Mouse (Mus musculus) megakaryocyte, embryonic 14.5 days (primary cell): ENCODE results near the gene Aanat. TPM values are rescaled to one million over a fixed set of nuclear protein-coding genes. Genes with fewer than 3 reads are reported as not detected.

Source experiments
- H3K27me3 ChIP-seq: replicated peaks from 2 replicates; pipeline ENCODE3; 2012; ENCODE audit warnings: inconsistent platforms
- H3K36me3 ChIP-seq: replicated peaks from 2 replicates; pipeline ENCODE3; 2012; ENCODE audit warnings: low read length, inconsistent platforms, mixed read lengths
- H3K4me1 ChIP-seq: 2 replicates; pipeline ENCODE4 v1.6.1; 2012; ENCODE audit warnings: inconsistent platforms
- H3K4me3 ChIP-seq: replicated peaks from 2 replicates; pipeline ENCODE3; 2012; ENCODE audit warnings: moderate library complexity, mild to moderate bottlenecking, inconsistent platforms
- H3K9me3 ChIP-seq: 2 replicates; pipeline ENCODE4 v1.6.1; 2012; ENCODE audit warnings: inconsistent platforms
- FLI1 ChIP-seq: IDR thresholded peaks from 2 replicates; pipeline ENCODE4 v1.6.1; 2012; ENCODE audit warnings: low read length, inconsistent platforms, mixed read lengths
- GATA1 ChIP-seq: IDR thresholded peaks from 3 replicates; pipeline ENCODE4 v1.6.1; 2012; ENCODE audit warnings: mixed read lengths, low read length, inconsistent platforms, borderline replicate concordance
- polyA plus RNA-seq: library from polyadenylated mRNA; stranded (reverse); fragments of >175 nt; gene quantifications from 2 replicates; pipeline ENCODE4 v1.2.3, GENCODE M21; 2012; ENCODE audit warnings: low replicate concordance; ENCODE audit not compliant: insufficient read depth

Aanat gene
- polyA plus RNA-seq, 1 experiment = 0.21 TPM

DNA sequence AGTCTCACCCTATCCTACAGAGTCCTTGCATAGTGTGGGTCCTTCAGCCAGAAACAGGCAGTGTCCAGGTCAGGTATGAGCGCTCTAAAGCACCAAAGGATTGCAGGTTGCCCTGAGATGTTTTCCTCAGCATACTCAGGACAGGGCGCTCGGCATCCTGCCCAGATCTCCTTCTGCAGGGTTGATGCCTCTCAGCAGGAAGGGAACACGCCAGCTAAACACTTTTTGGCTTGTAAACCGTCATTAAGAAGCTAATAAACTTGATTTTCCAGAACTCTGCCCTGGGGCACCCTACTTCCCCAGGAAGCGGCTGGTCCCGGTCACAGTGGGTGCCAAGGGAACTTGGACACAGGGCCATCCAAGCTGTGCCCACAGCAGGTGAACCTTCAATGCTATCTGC is 32.9 kb downstream of the Aanat start:
- peaks cover 71% of the 10 kb centered on the region for H3K36me3 ChIP-seq
- no peaks in the 10 kb centered on the region for H3K27me3 ChIP-seq
- peak overlapping the region; percentile 86 for H3K4me3 ChIP-seq
- TF ChIP-seq GATA1 (no peak), FLI1 (no peak)
- H3K4me1 ChIP-seq = peaks cover 94% of the 10 kb centered on the region
- H3K9me3 ChIP-seq = no peaks in the 10 kb centered on the region

DNA sequence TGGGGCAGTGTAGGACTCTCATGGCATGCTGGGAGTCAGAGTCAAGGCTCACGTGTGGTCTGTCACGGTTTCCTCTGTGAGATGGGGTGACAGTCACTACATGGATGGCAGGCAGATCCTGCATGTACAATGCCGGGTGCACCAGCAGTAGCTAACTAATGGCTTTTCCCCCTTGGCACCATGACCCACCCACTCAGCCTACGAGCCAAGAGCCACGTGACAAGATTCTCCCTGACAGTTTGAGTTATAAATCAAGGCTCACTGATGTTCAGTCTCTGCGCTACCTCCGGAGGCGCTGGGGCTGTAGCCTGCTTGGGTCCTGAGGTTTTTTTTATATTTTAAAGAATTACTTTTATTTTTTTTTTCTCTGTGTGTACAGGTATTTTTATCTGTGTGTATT is 33.3 kb downstream of the Aanat start:
- TF ChIP-seq GATA1 = no peak
- TF ChIP-seq FLI1 = no peak
- peaks cover 67% of the 10 kb centered on the region for H3K36me3 ChIP-seq
- H3K4me3 ChIP-seq = peak overlapping the region; percentile 96
- H3K9me3 ChIP-seq = no peaks in the 10 kb centered on the region
- H3K27me3 ChIP-seq = no peaks in the 10 kb centered on the region
- peaks cover 94% of the 10 kb centered on the region for H3K4me1 ChIP-seq

- no peaks in the 10 kb centered on the region for H3K27me3 ChIP-seq
- TF ChIP-seq GATA1 (no peak), FLI1 (no peak)
- peaks cover 94% of the 10 kb centered on the region for H3K4me1 ChIP-seq
- H3K9me3 ChIP-seq = no peaks in the 10 kb centered on the region
- H3K4me3 ChIP-seq = peak overlapping the region; percentile 96
- H3K36me3 ChIP-seq = peaks cover 62% of the 10 kb centered on the region
Measured at GRCm38 (mm10) chr11:116620073-116620472, 33.8 kb downstream of the Aanat start.

GRCm38 (mm10) chr11:116620559-116621253 is 34.5 kb downstream of the Aanat start:
- peaks cover 60% of the 10 kb centered on the region for H3K36me3 ChIP-seq
- no peak for TF ChIP-seq GATA1
- no peak for TF ChIP-seq FLI1
- no peaks in the 10 kb centered on the region for H3K9me3 ChIP-seq
- H3K4me3 ChIP-seq = peak overlapping the region; percentile 96
- H3K4me1 ChIP-seq = peaks cover 94% of the 10 kb centered on the region
- no peaks in the 10 kb centered on the region for H3K27me3 ChIP-seq

DNA sequence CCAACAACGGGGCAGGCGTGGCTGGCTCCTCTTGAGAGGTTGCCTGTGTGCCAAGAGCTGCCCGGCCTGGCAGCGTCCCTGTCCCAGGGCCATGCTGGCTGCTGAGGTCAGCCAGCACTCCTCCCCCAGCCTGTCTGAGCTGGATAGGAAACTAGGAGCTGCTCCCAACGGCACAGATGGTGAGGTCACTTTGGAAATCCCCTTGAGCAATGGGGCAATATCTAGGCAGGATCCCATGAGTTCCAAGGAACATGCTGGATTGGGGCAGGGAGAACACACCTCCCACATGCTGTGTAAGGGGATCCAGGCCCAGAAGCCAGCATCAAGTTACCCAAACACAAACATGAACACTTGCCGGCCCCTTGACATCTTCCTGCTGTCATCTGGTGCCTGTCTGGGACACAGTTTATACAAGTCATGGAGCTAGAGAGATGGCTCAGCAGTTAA is 35.0 kb downstream of the Aanat start:
- TF ChIP-seq GATA1 = no peak
- Histone ChIP-seq H3K9me3 (no peaks in the 10 kb centered on the region), H3K4me1 (peaks cover 93% of the 10 kb centered on the region), H3K4me3 (peak overlapping the region; percentile 96), H3K27me3 (no peaks in the 10 kb centered on the region), H3K36me3 (peaks cover 60% of the 10 kb centered on the region)

DNA sequence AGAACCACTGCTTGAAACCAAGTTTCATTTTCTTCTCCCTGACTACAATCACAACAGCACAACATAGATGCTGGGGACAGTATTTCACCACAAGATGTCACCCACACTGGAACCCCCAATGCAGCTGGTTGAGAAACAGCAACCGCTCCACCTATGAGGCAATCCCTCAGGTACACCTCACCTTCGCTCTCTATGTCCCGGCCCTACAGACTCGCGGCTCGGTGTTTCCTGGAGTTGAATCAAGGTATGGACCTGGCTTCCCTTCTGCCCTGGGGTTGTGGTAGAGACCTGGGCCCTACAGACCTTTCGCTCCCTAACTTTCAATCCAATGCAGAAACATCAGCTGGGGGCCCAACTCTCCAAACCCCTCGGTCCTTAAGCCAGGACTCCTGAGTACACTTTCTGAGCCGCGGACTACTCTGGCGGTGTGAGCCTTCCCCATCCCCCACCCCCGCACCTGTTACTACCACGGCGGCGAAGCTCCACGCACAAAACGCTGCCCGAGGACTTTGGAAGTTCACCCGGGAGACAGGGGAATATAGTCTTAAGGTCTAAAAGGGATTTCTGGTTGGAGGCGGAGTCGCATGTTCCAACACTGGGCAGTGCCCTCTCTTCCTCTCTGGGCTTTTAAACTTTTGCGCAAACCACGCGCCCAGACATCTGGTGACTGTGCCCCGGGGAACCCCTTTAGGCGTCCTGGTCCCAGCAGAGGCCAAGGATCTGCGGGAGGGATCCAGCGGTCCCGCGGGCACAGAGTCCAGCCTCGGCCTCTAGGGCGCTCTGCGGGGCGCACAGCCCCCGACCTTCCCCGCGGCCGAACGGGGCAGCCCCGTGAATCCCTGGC is 37.3 kb downstream of the Aanat start:
- Histone ChIP-seq H3K4me1 (peaks cover 92% of the 10 kb centered on the region), H3K9me3 (no peaks in the 10 kb centered on the region), H3K27me3 (no peaks in the 10 kb centered on the region), H3K36me3 (peaks cover 47% of the 10 kb centered on the region), H3K4me3 (peak overlapping the region; percentile 96)
- TF ChIP-seq FLI1 = no peak
- no peak for TF ChIP-seq GATA1

GRCm38 (mm10) chr11:116624131-116624832 is 38.0 kb downstream of the Aanat start:
- Histone ChIP-seq H3K27me3 (no peaks in the 10 kb centered on the region), H3K9me3 (no peaks in the 10 kb centered on the region), H3K4me1 (peaks cover 92% of the 10 kb centered on the region), H3K36me3 (peaks cover 39% of the 10 kb centered on the region), H3K4me3 (peak overlapping the region; percentile 96)
- TF ChIP-seq GATA1 (no peak), FLI1 (no peak)

DNA sequence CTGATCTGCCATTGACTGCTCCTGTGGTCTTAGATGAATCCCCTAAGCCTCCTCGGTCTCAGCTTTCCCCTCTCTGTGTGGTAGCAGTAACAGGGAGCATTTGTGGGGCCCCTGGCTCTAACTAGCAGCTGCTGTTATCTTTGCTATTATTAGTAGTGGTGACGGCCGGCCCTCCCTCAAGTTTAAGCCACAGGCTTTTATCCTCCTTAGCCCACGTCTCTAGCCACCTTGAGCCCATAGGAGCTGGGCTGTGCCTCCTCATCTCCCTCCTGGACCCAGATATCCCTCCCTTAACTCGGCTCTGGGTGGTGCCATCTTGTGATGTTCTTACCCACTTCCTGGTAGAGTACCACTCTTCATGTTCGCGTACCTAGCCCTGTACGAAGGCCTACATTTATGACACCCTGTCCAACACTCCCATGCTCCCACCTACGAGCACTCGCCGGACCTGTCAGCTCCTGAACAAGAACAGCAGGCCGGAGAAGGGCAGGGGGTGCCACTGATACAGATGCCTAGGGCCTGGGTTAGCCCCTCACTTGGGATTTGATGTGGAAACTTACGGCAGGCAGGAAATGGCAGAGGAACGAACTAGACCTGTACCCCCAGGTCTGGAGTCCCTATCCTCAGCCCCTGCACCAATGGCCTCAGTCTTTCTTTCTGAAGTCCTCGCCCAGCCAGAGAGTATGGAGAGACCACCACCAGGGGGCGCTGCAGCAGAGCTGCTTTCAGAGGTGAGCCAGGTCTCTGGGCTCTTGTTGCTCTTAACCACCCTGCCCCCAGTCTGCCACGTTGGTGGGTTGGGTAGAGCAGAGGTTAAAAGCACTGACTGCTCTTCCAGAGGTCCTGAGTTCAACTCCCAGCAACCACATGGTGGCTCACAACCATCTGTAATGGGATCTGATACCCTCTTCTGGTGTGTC is 39.1 kb downstream of the Aanat start:
- Histone ChIP-seq H3K4me1 (peaks cover 90% of the 10 kb centered on the region), H3K4me3 (peak overlapping the region; percentile 64)
- no peak for TF ChIP-seq GATA1
- no peak for TF ChIP-seq FLI1

More for the DNA sequence above, 39.1 kb downstream of the Aanat start:
- Histone ChIP-seq H3K36me3 (peaks cover 29% of the 10 kb centered on the region), H3K9me3 (no peaks in the 10 kb centered on the region), H3K27me3 (peaks cover 2% of the 10 kb centered on the region)
